Mouse (Mus musculus): ENCODE data around the gene Hfe. TPM values are rescaled to one million over a fixed set of nuclear protein-coding genes. Genes with fewer than 3 reads are reported as not detected.

Gene Hfe
- total and polyA plus RNA-seq, 3 experiments: 0.08 to 1.0 (median 0.39) TPM

DNA sequence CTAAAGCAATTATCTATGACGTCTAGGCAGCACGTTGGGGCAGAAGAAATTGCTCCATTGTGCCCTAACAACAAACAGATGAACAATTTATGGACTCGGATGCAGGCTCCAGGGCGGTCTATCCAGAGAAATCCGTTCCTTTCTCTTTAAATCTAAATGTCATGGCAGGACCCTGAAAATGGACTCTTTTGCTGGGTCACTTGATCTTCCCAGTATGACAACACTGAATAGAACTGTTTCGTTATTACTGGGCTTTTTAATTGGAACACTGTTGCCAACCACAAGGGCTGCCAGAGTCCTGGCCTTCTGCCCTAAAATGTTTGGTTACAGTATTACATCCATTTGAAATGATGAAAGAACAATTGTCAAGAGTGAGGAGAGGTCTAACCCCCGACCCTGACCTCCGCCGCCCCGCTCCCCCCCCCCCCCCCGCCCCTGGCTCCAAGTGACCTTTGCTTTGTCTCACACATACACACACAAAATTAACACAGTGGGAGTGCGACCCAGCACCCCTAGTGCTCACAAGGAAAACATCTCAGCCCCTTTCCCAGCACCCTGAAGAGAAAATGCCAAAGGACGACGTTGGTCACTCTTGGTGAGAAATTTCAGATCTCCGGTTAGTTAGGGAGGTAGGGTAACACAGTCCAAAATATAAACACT is 810 bp downstream of the Hfe start:
- H3K4me3 ChIP-seq (replicated peaks in 1 of 3; ENCODE audit: low read depth in 2 of 3, low read length in 2 of 3, poor library complexity in 1 of 3): peak overlapping the region; percentile 40 to 54 (median 42)
- no peaks in the 10 kb centered on the region for H3K27me3 ChIP-seq (replicated peaks)
- H3K9ac ChIP-seq (ENCODE audit: insufficient read depth, low read depth): peak overlapping the region; percentile 56
- H3K4me2 ChIP-seq (ENCODE audit: insufficient read depth, low read depth, poor library complexity, severe bottlenecking): peak overlapping the region; percentile 41
- no peaks in the 10 kb centered on the region for H3K79me2 ChIP-seq (replicated peaks; ENCODE audit: control insufficient read depth, extremely low read depth, insufficient read depth, poor library complexity, severe bottlenecking)
- H3K4me1 ChIP-seq (ENCODE audit: control insufficient read depth in 1 of 2, insufficient read depth in 2 of 2): peaks cover 15 to 48% of the 10 kb centered on the region in 2 experiments
- no peaks in the 10 kb centered on the region for H3K36me3 ChIP-seq (replicated peaks in 1 of 2; ENCODE audit: control insufficient read depth in 1 of 2, insufficient read depth in 1 of 2, low read length in 1 of 2)
- dilution Hi-C loops (cut with MboI; ENCODE audit: extremely low pct_ligation_motif_present, extremely low pct_unique_long_range_greater_than_20kb, low sequenced_read_pairs): no loop called here
- H3K9me3 ChIP-seq (replicated peaks; ENCODE audit: low read length): no peaks in the 10 kb centered on the region
- DNase-seq (ENCODE audit: extremely low read depth): no peak
- TF ChIP-seq MAZ (IDR thresholded peaks at IDR 0.05; ENCODE audit: low read depth, low read length): 0 out of 2 replicates have a peak, but pooled peaks have one; percentile 14
- no peak for TF ChIP-seq IRF4 (IDR thresholded peaks at IDR 0.05; ENCODE audit: low read depth, low read length)
- no peak overlapping the region for H3K27ac ChIP-seq (ENCODE audit: insufficient read depth, low read depth)
- in situ Hi-C loops (cut with MboI; ENCODE audit: low pct_ligation_motif_present, low pct_unique_long_range_greater_than_20kb, low sequenced_read_pairs): no loop called here

DNA sequence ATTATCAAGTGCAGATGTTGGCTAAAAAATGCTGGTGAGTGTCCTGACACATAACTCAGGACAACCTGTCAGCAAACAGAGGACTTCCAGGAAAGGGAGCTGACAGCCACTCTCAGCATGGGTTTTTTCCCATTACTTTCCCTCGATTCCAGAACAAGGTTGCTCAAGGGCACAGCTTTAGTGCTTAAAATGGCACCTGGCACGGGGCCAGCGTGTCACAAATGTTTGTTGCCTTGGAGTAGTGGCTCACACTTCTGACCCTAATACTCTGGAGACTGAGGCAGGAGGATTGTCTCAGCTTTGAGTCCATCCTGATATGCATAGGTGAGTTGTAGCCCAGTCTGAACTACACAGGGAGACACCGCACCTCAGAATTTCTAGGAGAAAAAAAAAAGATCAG is 2.0 kb downstream of the Hfe start:
- H3K27me3 ChIP-seq (replicated peaks): no peaks in the 10 kb centered on the region
- no peaks in the 10 kb centered on the region for H3K9me3 ChIP-seq (replicated peaks; ENCODE audit: low read length)
- no peak overlapping the region for H3K27ac ChIP-seq (ENCODE audit: insufficient read depth, low read depth)
- no peaks in the 10 kb centered on the region for H3K79me2 ChIP-seq (replicated peaks; ENCODE audit: control insufficient read depth, extremely low read depth, insufficient read depth, poor library complexity, severe bottlenecking)
- H3K9ac ChIP-seq (ENCODE audit: insufficient read depth, low read depth): no peak overlapping the region
- TF ChIP-seq PAX5 (IDR thresholded peaks at IDR 0.05; ENCODE audit: low read length): no peak
- TF ChIP-seq TBP (conservative IDR thresholded peaks at IDR 0.05; ENCODE audit: low read depth, low read length): no peak
- TF ChIP-seq NRF1 (IDR thresholded peaks at IDR 0.05; ENCODE audit: low read depth, low read length): no peak
- H3K4me1 ChIP-seq (ENCODE audit: control insufficient read depth in 1 of 2, insufficient read depth in 2 of 2): peaks cover 15 to 55% of the 10 kb centered on the region in 2 experiments
- in situ Hi-C loops (cut with MboI; ENCODE audit: low pct_ligation_motif_present, low pct_unique_long_range_greater_than_20kb, low sequenced_read_pairs) (no loop called here), dilution Hi-C loops (cut with MboI; ENCODE audit: extremely low pct_ligation_motif_present, extremely low pct_unique_long_range_greater_than_20kb, low sequenced_read_pairs) (no loop called here)
- no peaks in the 10 kb centered on the region for H3K36me3 ChIP-seq (replicated peaks in 1 of 2; ENCODE audit: control insufficient read depth in 1 of 2, insufficient read depth in 1 of 2, low read length in 1 of 2)
- H3K4me3 ChIP-seq (replicated peaks in 1 of 3; ENCODE audit: low read depth in 2 of 3, low read length in 2 of 3, poor library complexity in 1 of 3): no peak overlapping the region
- no peak for DNase-seq (ENCODE audit: extremely low read depth)
- H3K4me2 ChIP-seq (ENCODE audit: insufficient read depth, low read depth, poor library complexity, severe bottlenecking): no peak overlapping the region

DNA sequence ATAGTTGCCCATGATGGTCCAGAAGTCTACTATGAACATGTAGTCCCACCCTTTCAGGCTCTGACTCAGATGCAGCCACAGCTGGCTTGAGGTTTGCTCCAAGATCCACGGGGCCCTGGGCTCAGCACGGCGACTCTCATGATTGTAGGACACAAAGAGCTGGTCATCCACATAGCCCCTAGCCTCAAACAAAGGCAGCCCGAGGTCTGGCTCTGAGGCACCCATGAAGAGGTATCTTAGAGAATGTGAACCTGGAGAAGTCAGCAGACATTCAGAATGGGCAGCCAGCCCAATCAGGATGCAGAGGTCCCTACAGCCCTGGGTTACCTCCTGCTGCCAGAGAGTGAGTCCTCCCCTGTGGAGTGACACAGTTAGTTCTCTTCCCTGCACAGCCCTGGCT is 2.6 kb downstream of the Hfe start:
- no peaks in the 10 kb centered on the region for H3K79me2 ChIP-seq (replicated peaks; ENCODE audit: control insufficient read depth, extremely low read depth, insufficient read depth, poor library complexity, severe bottlenecking)
- dilution Hi-C loops (cut with MboI; ENCODE audit: extremely low pct_ligation_motif_present, extremely low pct_unique_long_range_greater_than_20kb, low sequenced_read_pairs) (no loop called here), in situ Hi-C loops (cut with MboI; ENCODE audit: low pct_ligation_motif_present, low pct_unique_long_range_greater_than_20kb, low sequenced_read_pairs) (no loop called here)
- no peak overlapping the region for H3K27ac ChIP-seq (ENCODE audit: insufficient read depth, low read depth)
- TF ChIP-seq UBTF (IDR thresholded peaks at IDR 0.05; ENCODE audit: low read depth, low read length) (no peak), RCOR1 (conservative IDR thresholded peaks at IDR 0.05; ENCODE audit: low read depth, low read length) (no peak), KAT2A (IDR thresholded peaks at IDR 0.05; ENCODE audit: insufficient replicate concordance, low read length) (no peak), GABPA (IDR thresholded peaks at IDR 0.05; ENCODE audit: insufficient replicate concordance, low read depth, low read length) (no peak), MAX (IDR thresholded peaks at IDR 0.05; ENCODE audit: low read length) (no peak), CTCF (conservative IDR thresholded peaks at IDR 0.05 in 1 of 2, IDR thresholded peaks at IDR 0.05 in 1 of 2; ENCODE audit: low read depth in 2 of 2, low read length in 2 of 2) (no peak), ZKSCAN1 (IDR thresholded peaks at IDR 0.05; ENCODE audit: borderline replicate concordance, low read depth, low read length) (no peak), ZC3H11A (IDR thresholded peaks at IDR 0.05; ENCODE audit: low read depth, low read length) (no peak), MAZ (IDR thresholded peaks at IDR 0.05; ENCODE audit: low read depth, low read length) (no peak), RAD21 (IDR thresholded peaks at IDR 0.05; ENCODE audit: low read depth, low read length) (no peak), TCF12 (IDR thresholded peaks at IDR 0.05; ENCODE audit: low read depth, low read length) (no peak), TBP (conservative IDR thresholded peaks at IDR 0.05; ENCODE audit: low read depth, low read length) (no peak), EP300 (IDR thresholded peaks at IDR 0.05; ENCODE audit: low read length) (no peak), ZMIZ1 (IDR thresholded peaks at IDR 0.05; ENCODE audit: low read depth, low read length) (no peak), IRF4 (IDR thresholded peaks at IDR 0.05; ENCODE audit: low read depth, low read length) (no peak), CHD2 (IDR thresholded peaks at IDR 0.05; ENCODE audit: low read length) (no peak), E2F4 (IDR thresholded peaks at IDR 0.05; ENCODE audit: insufficient replicate concordance, low read depth, low read length) (no peak), USF2 (conservative IDR thresholded peaks at IDR 0.05; ENCODE audit: low read depth, low read length) (no peak), MEF2A (IDR thresholded peaks at IDR 0.05; ENCODE audit: borderline replicate concordance, low read depth, low read length) (no peak), MAFK (IDR thresholded peaks at IDR 0.05; ENCODE audit: insufficient replicate concordance, low read length) (no peak)
- no peak overlapping the region for H3K4me2 ChIP-seq (ENCODE audit: insufficient read depth, low read depth, poor library complexity, severe bottlenecking)
- H3K4me3 ChIP-seq (replicated peaks in 1 of 3; ENCODE audit: low read depth in 2 of 3, low read length in 2 of 3, poor library complexity in 1 of 3): no peak overlapping the region
- H3K27me3 ChIP-seq (replicated peaks): no peaks in the 10 kb centered on the region
- H3K9ac ChIP-seq (ENCODE audit: insufficient read depth, low read depth): no peak overlapping the region
- H3K9me3 ChIP-seq (replicated peaks; ENCODE audit: low read length): no peaks in the 10 kb centered on the region
- peaks cover 15 to 61% of the 10 kb centered on the region in 2 experiments for H3K4me1 ChIP-seq (ENCODE audit: control insufficient read depth in 1 of 2, insufficient read depth in 2 of 2)
- no peaks in the 10 kb centered on the region for H3K36me3 ChIP-seq (replicated peaks in 1 of 2; ENCODE audit: control insufficient read depth in 1 of 2, insufficient read depth in 1 of 2, low read length in 1 of 2)
- no peak for DNase-seq (ENCODE audit: extremely low read depth)

Data from CH12.LX (cell line).